Mouse (Mus musculus): ENCODE measurements at regions not wholly inside any gene's neighbourhood (a gene's known extent, or its start where the extent isn't known, plus 50 kb on each side); places are given as distances from the start of the nearest gene placed in this dataset.

DNA sequence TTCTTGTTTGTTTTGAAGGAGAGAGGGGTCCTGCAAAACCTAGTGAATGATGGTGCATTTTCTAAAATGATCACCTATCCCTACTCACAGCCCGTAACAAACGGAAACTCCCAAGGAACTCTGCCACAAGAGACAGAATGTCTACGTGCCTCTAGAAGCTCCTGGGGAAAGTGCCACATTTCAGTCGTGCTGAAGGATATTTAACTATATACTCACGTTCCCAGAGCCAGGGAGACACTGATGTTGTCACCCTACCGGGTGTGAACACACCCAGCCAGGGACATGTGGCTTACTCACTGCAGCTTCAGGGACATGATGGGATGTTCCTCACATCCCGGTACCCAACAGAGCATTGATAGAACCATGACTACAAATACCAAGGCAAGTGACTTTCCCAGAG is 456.7 kb downstream of the Irx1 start:
- DNase-seq (ENCODE audit: low spot score in 2 of 2), result no peak

DNA sequence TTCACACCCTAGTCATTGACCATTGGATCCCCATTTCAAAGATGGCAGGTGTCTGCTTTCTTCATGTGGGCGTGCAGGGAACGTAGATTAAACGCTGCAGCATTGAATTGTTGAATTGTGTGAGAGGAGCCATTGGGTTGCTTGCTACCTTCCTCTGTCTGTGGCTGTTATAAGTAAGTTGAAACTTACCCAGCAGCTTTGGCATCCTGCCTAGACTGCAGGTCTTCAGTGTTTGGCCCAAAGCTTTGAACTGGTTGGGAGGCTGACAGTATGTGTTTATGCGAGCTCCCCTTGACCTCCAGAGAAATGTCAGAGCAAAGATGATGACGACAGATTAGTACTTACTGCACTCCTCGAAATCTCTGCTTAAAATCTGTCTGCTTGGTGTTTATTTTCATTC is 473.8 kb downstream of the Irx1 start:
- no peak for DNase-seq (ENCODE audit: low spot score in 2 of 2)

DNA sequence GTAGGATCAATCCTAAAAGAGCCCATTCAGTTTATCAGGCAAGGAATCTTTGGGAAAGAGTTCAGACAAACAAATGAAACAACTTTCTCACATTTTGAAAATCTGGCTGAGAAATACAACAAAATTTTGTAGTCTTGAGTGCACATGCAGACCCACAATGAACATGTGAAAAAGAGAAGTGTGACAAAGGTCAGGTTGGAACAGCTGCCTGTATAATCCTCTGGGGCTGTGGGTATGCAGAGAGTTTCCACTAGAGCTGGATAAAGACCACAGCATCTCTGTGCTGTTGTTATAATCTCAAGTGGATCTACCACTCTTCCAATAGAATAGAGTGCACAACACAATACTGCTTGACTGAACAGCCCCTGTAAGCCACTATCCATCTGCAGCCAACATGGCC is 482.3 kb downstream of the Irx1 start:
- no peak for DNase-seq (ENCODE audit: low spot score in 2 of 2)

DNA sequence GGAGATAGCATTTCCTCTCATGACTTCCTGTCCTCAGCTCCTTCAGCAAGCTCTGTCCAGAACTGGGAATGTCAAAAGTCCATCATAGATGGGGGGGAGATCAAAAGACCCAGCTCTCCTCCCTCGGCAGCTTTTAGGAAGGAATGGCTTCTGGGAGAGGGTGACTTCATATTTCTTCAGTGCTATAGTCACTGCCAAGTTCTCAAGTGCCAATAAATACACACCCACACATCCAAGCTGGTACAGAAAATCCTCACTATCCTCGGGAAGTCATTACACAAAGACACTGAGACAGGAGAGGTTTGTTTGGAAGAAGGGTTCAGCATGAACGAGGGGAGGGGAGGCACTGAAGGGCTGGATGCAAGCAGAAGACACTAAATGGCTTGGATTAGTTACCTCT is 502.0 kb downstream of the Irx1 start:
- DNase-seq (ENCODE audit: low spot score in 2 of 2), result no peak

DNA sequence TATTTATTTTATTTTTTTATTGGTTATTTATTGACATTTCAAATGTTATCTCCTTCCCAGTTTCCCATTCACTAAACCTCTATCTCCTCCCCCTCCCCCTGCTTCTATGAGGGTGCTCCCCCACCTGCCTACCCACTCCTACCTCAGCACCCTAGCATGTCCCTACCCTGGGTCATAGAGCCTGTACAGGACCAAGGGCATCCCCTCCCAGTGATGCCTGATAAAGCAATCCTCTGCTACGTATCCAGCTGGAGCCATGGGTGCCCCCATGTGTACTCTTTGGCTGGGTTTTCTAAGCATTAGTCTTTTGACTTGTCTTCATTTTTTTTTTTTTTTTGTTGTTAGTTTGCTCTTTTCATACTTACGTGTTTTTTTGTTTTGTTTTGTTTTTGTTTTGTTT is 502.9 kb downstream of the Irx1 start:
- no peak for DNase-seq (ENCODE audit: low spot score in 2 of 2)

DNA sequence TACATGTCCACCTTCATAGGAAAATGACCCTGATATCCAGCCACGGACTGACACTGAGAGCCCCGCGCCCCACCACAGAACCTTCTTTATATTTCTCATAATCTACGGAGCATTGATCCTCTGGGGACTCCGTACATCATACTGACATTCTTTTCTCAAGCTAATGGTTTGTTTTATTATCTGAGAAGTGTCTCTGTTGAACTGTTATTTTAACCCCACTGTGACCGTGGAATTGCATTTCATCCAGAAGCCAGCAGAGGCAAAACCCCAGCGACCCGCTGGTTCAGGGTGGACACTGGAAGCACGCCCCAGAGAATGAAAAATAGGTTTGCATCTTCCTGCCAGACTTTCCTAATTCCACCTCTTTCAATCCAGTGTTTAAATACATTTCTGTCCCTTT is 503.4 kb downstream of the Irx1 start:
- DNase-seq (ENCODE audit: low spot score in 2 of 2), result no peak

DNA sequence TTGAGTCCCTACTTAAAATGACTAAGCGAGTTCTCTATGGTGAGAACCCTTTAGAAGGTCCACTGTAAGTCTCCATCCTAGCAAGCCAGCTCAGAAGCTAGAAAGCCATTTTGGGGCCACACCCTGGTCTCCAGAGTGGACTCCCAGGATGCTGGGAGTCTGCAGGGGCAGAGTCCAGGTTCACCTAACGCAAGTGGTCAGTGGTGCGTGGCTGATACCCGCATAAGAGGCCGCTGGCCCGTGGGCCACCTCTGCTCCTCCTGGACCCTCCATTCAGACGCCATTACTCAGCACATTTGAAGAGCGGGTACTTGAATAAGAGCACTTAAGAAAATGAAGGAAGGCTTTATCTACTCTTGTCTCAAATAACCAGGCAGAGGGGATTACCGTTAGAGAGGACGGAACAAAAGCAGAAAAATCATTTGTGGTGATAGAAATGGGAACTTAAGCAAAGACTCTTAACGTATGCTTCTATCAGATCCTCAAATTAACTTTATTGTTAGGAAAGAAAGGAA is 504.4 kb downstream of the Irx1 start:
- DNase-seq (ENCODE audit: low spot score in 2 of 2), result no peak

DNA sequence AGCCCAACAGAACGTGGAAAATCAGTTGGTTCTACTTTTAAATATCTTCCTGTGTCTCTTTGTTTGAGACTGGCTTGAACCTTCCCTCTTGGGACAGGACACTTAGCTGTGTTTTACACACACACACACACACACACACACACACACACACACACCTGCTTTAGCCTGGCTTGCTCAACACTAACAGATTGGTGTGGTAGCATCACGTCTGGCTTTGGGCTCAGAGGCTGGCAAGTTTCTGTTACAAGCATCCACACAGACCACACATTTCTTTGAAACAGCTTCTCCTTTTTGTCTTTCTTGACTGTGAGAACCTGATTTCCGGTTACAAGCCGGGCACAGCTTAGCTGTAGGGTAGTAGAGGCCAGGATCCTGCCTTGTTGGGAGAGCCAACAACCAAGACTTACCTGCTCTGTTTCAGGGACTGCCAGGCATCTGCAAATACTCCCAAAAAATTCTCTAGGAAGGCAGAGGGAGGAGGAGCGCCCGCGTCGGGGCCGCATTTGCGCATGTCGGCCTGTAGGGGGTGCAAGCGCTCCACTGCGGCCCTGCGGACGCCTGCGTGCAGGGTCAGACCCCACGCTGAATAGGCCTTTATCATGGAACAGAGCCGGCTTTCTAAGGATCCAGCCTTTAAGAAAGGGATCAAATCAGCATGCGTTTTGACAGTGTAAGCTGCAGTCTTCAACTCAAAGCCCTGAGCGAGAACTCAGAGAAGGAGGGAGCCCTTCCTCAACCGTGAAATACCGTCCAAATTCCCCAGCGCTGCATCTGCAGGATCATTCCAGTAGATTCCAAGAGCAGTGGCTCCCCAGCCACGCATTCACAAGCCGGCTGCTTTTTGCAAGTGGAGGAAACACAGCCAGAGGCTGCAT is 505.2 kb downstream of the Irx1 start:
- no peak for DNase-seq (ENCODE audit: low spot score in 2 of 2)

DNA sequence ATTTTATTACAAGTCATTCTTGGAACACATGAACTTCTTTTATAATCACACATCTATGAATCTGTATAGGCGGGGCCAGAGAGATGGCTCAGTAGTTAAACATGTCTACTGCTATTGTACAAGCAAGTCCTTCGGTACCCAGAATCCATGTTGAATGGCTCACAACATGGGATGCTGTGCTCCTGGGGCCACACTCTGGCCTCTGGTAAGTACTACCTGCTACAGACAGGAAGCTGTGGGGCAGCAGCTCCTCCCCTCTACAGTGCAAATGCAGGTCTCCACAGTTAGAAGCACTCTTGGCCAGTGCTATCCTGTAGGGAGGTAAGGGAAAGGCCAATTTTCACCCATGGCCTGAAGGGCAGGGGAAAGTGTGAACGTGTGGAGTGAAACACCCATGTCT is 506.0 kb downstream of the Irx1 start:
- no peak for DNase-seq (ENCODE audit: low spot score in 2 of 2)

DNA sequence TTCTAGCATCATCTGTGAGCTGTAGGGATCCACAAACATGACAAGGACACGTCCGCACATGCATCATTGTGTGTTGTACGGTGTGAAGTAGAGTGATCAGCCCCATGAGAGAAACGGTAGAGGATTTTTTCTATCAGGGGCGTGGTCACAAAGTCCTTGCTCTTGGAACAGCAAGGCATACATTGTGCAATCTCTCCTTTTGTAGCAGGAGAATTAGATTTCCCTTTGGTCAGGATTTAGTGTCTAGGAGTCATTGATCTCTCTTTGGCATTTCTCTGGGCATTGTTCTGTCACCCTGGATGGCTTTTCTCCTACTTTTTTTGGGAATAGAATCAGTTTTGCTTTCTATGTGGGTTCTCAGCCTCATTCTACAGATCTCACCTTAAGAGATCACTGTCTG is 511.3 kb downstream of the Irx1 start:
- no peak for DNase-seq (ENCODE audit: low spot score in 2 of 2)

DNA sequence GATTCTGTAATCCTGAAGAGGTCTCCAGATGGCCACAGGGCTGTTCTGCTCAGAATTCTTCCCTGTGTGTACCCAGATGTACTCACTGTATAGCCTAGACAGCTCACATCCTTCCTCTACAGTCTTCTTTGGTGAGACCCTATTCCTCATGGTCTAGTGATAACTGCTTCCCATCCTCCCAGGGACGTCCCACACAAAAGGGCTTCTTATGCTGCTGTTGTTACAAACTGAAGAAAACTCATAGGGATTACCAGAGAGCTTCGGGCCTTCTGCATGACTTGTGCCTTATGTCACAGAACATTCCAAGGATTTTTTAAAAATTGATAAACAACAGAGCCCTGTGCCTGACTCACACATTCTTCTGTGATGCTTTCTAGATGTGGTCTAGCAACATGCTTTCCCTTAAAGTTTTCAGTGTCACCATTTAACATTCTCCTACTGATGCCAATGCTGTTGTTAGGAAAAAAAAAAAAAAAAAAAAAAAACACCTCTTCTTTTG is 525.9 kb downstream of the Irx1 start:
- DNase-seq (ENCODE audit: low spot score in 2 of 2), result no peak

DNA sequence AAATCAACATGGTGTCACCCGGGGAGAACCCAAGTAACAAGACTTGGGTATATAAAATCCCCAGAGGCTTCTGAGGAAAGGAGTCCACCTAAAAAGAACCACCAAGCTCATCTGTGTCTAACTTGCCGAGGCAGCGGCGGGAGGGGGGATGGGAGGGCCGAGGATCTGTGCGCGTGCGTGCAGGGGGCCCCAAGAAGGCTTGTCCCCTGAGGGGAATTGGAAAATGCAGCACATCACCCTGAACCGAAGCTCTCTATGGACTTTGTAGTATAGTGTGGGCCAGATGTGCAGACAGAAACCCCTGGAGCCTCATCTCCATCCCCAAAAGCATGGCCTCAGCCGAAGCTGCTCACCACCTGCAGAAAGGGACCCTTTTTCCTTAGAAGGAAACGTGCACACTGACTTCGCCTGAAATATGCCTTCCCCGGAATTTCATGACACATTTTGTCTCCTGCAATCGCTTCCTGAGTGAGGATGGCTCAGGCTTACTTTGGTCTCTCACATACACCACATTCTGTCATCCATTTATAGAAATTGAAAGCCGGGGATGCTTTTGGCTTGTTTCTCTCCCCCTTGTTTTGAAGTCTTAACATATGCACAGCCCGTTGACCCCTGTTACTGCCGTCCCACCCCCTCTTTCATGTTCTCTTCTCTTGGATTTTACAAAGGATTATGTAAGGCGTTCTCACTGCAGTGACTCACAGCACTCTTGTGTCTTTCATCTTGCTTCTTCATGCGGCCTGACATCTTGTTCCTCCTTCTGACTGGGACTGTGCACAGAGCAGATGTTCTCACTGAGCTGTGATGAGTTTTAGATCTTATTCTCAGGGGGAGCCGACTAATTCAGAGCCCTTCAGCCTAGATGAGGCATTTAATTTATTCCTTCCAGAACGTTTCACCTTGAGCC is 559.6 kb downstream of the Irx1 start:
- DNase-seq (ENCODE audit: low spot score in 2 of 2), result no peak

DNA sequence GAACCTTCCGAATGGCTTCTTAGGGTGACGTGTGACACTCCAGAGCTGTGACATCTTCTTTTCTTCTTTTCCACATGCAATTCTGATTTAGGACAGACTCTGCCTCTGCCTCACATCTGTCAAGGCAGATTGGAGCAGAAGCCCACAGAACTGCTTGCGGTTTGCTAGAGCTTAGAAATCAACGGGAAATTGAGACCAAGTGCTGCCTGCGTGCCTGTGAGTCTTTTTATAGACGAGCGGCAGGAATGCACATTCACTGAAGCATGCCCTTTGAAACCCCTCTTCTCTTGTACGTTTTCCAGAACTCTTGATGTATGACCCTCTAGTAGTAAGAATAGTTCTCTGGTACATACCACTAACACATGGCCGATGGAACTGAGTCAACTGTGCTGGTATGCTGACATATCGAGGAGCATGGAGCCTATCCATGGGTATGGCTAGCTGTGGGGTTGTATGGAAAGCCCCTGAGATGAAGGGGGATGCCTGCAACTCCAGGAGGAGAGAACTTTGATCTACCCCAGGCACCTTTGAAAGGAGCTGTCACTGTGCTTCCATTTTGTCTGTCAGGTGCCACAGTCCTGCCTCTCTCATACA is 552.2 kb upstream of the Adamts16 start:
- DNase-seq (ENCODE audit: low spot score in 2 of 2), result no peak

DNA sequence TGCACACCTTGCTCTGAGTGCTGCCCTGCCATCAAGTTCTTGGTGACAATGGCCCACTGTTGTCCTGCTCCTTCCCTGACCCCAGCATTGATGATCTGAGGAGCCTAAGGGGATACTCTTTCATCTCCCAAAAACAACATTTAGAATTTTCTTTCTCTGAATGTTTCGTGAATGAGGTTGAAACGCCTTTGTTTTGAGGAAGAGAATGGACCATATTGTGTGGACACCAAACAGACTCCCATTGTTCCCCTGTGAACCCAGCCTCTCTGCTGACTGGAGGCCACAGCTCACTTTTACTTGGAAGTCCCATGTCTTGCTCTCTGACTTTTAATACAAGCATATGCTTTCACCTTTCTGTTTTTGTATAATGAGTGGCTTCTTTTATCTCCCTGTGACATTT is 537.0 kb upstream of the Adamts16 start:
- no peak for DNase-seq (ENCODE audit: low spot score in 2 of 2)

DNA sequence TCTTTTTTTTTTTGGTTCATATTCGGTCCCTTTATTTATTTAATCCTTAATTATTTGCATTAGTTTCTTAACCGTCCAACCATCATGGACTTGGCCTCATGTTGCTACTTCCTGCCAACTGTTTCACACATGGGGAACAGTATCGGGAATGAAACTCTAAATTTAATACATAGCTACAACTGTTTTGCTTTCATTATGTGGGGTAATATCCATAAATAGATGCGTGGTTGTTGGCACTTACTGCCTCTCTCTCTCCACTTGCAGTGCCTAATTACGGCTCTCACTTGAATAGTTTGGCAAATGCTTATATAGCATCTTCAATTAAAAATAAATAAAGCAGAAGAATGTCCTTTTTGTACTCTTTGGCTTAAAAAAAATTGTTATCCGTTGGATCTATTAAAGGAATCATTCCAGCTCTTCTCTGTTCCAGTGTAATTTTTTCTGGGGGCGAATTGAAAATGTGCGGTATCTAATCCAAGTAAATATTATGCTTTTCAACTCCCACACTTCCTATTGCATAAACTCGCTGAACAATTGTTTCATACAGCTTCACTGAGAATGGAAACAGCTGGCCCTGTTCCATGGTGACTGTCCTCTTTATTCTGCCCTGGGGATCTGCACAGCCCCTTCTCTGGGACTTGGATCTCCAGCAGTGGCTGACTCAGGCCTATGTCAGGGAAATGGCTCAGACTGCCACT is 534.4 kb upstream of the Adamts16 start:
- DNase-seq (ENCODE audit: low spot score in 2 of 2), result no peak

DNA sequence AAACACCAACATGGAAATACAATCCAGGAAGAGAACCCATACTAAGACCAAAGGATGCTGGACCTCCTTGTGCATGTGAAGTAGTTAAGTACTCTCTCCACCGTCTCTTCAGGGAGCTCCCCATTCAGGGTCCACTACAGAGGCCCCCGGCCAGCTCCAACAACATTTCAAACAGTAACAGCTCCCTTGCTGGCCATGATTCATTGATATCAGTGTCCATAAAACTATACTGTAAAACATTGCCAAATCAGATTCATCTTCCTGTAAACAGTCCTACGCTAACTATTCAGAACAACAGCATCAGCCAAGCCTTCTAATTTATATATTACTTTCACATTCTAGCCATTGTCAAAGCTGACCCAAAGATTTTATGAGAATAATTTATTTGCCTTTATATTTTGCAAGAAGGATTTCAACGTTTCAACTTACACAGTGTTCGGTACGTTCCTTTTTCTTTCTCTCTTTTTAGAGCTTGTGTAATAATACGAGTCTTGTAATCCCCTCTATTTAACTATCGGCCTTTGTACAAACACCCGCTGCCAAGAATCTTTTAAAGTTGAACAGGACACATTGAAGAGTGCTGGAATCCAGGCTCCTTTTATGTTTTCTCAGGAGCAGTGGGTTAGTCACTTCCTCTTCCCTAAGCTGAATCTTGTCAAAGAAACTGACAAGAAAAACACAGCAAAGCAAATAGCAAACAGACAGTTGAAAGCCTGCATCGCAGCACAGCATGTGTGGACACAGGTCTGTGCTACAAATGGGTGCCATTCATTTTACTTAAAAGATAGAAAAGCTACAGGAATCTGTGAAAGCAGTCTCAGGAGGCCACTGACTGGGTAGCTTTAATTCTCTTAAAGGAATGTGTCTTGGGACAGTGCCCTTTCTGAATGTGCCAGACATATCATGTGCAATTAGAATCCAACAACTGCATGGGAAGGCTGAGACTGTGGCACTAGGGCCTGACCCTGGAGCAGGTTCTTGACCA is 531.4 kb upstream of the Adamts16 start:
- DNase-seq (ENCODE audit: low spot score in 2 of 2), result no peak

DNA sequence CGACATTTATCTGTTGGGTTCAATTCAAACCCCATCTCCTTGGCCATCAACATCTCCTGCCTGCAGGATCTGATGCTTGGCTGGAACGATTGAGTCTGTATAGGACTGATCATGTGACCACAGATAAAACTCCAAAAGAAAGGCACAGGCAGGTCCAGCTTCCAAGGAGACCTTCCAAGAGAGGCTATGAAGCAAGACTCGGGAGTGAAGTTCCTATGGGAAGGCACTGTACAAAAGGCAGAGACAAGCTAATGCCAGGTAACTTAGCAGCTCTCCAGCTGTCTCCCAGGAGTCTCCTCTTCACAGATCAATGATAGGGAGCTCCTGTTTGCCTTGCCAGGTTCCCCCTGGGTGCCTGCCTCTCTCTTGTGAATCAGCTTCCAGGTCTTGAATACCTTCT is 528.2 kb upstream of the Adamts16 start:
- no peak for DNase-seq (ENCODE audit: low spot score in 2 of 2)

DNA sequence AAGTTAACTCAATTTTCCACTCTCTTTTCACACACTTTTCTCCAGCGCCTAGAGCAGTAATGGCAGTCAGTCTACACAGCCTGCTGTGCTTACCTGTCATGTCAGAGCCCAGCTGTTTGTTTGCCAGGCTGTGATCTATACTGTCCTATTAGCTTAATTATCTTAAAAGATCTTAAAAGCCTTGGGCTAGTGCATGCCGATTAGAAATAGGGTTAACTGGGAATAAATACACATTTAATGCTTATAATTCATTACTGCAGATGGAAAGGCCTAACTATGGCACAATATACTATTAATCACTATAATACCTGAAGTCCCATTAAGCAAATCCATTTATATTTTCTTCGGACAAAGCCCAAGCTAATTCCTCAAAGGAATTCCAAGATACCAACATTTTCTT is 523.6 kb upstream of the Adamts16 start:
- DNase-seq (ENCODE audit: low spot score in 2 of 2), result no peak

DNA sequence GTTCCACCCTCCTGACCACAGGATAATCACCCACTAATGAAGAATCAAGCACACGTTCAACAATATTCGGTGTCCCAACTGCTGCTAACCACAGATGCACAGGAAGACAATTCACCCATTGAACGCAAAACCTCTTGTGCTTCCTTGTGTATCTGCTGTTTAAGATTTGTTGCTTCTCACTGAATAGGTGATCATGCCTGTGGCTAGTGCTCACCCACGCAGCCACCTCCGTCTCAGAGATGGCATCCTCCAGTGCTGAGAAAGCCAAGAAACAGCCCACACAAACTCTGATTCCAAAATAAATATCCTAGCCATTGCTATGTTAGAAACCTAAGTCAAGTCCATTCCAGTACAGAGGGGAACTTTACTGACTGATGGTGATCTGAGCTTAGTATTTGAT is 520.7 kb upstream of the Adamts16 start:
- no peak for DNase-seq (ENCODE audit: low spot score in 2 of 2)

DNA sequence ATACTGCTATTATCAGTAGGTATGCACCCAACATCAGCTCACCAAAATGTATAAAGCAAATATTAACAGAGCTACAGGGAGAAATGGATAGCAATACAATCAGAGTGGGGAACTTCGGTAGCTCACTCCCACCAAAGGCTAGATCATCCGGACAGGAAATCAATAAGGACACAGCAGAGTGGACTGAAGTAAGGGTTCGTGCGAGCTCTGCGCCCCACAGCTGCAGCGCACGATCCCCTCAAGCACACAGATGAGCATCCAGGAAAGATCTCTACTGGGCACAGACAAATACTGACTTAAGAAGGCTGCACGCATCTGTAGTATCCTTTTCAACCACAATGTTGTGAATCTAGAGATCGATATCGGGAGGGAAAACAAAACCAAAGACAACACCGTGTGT is 517.5 kb upstream of the Adamts16 start:
- DNase-seq (ENCODE audit: low spot score in 2 of 2), result no peak
